Mouse (Mus musculus) forebrain, embryonic 14.5 days (tissue): ENCODE data around the gene Gbf1. TPM values are rescaled to one million over a fixed set of nuclear protein-coding genes. Genes with fewer than 3 reads are reported as not detected.
"Not testable (repeated sequence)": the region's sequence is repeated elsewhere in the genome, so short reads cannot be mapped to it uniquely, and the experiment has no call there.

Source experiments
- ATAC-seq: fragments of 200-750 bp; cut with Nextera tagmentation; 2 replicates; pipeline ENCODE4 v1.8.0; 2017; ENCODE audit warnings: mild to moderate bottlenecking, moderate library complexity
- DNase-seq: peaks from one replicate; pipeline ENCODE4 v3.0.0-alpha.2; 2015; ENCODE audit warnings: low spot score
- H3K27ac ChIP-seq: fragments of 300-500 bp; sonication (generic); 2 replicates; pipeline ENCODE4 v1.5.1; 2014; ENCODE audit warnings: low read depth, mild to moderate bottlenecking, control low read depth, low read length, moderate library complexity
- H3K27me3 ChIP-seq: fragments of 300-500 bp; sonication (generic); replicated peaks from 2 replicates; pipeline ENCODE4 v1.6.1; 2014; ENCODE audit warnings: low read length, control low read depth, mixed read lengths; ENCODE audit not compliant: control insufficient read depth, insufficient read depth
- H3K36me3 ChIP-seq: fragments of 300-500 bp; sonication (generic); 2 replicates; pipeline ENCODE4 v1.6.1; 2014; ENCODE audit warnings: low read length, control low read depth; ENCODE audit not compliant: control insufficient read depth, insufficient read depth
- H3K4me1 ChIP-seq: fragments of 300-500 bp; sonication (generic); 2 replicates; pipeline ENCODE4 v1.6.1; 2014; ENCODE audit warnings: antibody characterized with exemption, low read length, control low read depth; ENCODE audit not compliant: control insufficient read depth, insufficient read depth
- H3K4me2 ChIP-seq: fragments of 300-500 bp; sonication (generic); 2 replicates; pipeline ENCODE4 v1.6.1; 2014; ENCODE audit warnings: mild to moderate bottlenecking, control low read depth, low read length
- H3K4me3 ChIP-seq: fragments of 300-500 bp; sonication (generic); 2 replicates; pipeline ENCODE4 v1.5.1; 2014; ENCODE audit warnings: low read depth, low read length, control low read depth
- H3K9ac ChIP-seq: fragments of 300-500 bp; sonication (generic); 2 replicates; pipeline ENCODE4 v1.6.1; 2014; ENCODE audit warnings: mild to moderate bottlenecking, low read length, control low read depth, moderate library complexity
- H3K9me3 ChIP-seq: fragments of 300-500 bp; sonication (generic); replicated peaks from 2 replicates; pipeline ENCODE4 v1.6.1; 2016; ENCODE audit warnings: low read length, control low read depth, mixed read lengths; ENCODE audit not compliant: control insufficient read depth
- WGBS: fragments of 180-500 bp; shearing (Covaris S2); extraction: QIAGEN DNeasy Blood & Tissue Kit; methylation state at CpG from one replicate; pipeline ENCODE4 v1.1.7; 2014; 5-methylcytosine and 5-hydroxymethylcytosine counted together
- polyA plus RNA-seq: library from polyadenylated mRNA; unstranded; fragments of >200 nt; fragmentation: Nextera tagmentation; extraction: Ambion mirVana; gene quantifications from 2 replicates; pipeline ENCODE4 v1.2.1, GENCODE M21; 2014

The Gbf1 gene
- polyA plus RNA-seq, 1 experiment from 2014 or later = 36.3 TPM

DNA sequence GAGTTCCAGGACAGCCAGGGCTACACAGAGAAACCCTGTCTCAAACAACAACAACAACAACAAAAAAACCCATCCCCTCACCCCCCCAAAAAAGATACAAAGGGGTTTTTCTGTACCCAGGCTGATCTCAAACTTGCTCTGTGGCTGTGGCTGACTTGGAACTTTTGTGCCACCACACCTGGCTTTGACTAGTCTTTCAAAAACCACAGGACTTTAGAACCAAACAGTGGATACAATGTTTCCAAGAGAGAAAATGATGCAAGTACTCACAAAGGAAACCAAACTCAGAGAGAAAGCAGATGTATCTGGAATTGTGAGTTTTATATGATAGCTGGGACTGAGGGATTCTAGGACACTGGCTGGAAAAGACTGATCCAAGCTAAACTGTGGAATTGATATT is 27.7 kb upstream of the Gbf1 start:
- DNase-seq (no peak), ATAC-seq (no peak)
- H3K27me3 ChIP-seq = no peaks in the 10 kb centered on the region
- H3K4me2 ChIP-seq = no peak overlapping the region
- no peaks in the 10 kb centered on the region for H3K4me1 ChIP-seq
- no peak overlapping the region for H3K9ac ChIP-seq
- no peak overlapping the region for H3K27ac ChIP-seq
- no peaks in the 10 kb centered on the region for H3K36me3 ChIP-seq
- H3K4me3 ChIP-seq = no peak overlapping the region
- H3K9me3 ChIP-seq = no peaks in the 10 kb centered on the region

GRCm38 (mm10) chr19:46126301-46126700 is 26.0 kb upstream of the Gbf1 start:
- DNase-seq (no peak), ATAC-seq (no peak)
- no peak overlapping the region for H3K27ac ChIP-seq
- peaks cover 12% of the 10 kb centered on the region for H3K27me3 ChIP-seq
- no peaks in the 10 kb centered on the region for H3K9me3 ChIP-seq
- no peak overlapping the region for H3K9ac ChIP-seq
- H3K4me2 ChIP-seq = no peak overlapping the region
- H3K4me3 ChIP-seq = no peak overlapping the region
- no peaks in the 10 kb centered on the region for H3K36me3 ChIP-seq
- WGBS = 92% methylated on average over 4 of the region's 4 CpGs
- no peaks in the 10 kb centered on the region for H3K4me1 ChIP-seq

- H3K9ac ChIP-seq, DNase-seq, H3K9me3 ChIP-seq, H3K4me1 ChIP-seq, ATAC-seq, H3K4me2 ChIP-seq, H3K27ac ChIP-seq, H3K4me3 ChIP-seq, H3K36me3 ChIP-seq: not testable (repeated sequence)
- peaks cover 40% of the 10 kb centered on the region for H3K27me3 ChIP-seq
- 80% methylated on average over 6 of the region's 6 CpGs for WGBS
Measured at GRCm38 (mm10) chr19:46129737-46130136, 22.6 kb upstream of the Gbf1 start.

DNA sequence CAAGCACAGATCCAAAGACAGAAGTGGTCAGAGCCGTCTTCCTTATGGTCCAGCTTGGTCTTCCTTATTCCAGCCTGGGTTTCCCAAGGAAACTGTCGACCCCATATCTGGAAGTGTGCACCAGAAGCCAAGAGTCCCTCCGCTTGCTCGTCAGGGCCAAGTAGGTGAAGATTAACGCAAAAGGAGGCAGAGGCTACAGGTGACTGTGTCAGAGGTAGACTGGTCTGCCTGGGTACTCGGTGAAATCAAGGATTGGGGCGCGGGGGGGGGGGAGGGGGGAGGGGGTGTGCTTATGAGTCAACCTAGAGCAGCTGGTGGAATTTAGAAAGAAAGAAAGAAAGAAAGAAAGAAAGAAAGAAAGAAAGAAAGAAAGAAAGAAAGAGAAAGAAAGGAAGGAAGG is 21.0 kb upstream of the Gbf1 start:
- H3K9me3 ChIP-seq = no peaks in the 10 kb centered on the region
- no peaks in the 10 kb centered on the region for H3K36me3 ChIP-seq
- H3K27me3 ChIP-seq = peaks cover 48% of the 10 kb centered on the region
- ATAC-seq (no peak), DNase-seq (no peak)
- H3K4me1 ChIP-seq = peaks cover 13% of the 10 kb centered on the region
- H3K9ac ChIP-seq = no peak overlapping the region
- peak overlapping the region; percentile 9; the same call in 1 of the 2 replicates for H3K4me3 ChIP-seq
- H3K4me2 ChIP-seq = peak overlapping the region; percentile 33; the same call in 1 of the 2 replicates
- 9% methylated on average over 6 of the region's 8 CpGs for WGBS
- no peak overlapping the region for H3K27ac ChIP-seq

GRCm38 (mm10) chr19:46131694-46132525 is 20.4 kb upstream of the Gbf1 start, which contains the start of gene Elovl3:
Gene Elovl3 (plus strand): TSS chr19:46131897.
- peak within 1 kb of the TSS; percentile 9; the same call in 1 of the 2 replicates for H3K4me3 ChIP-seq
- WGBS = under 1% methylated on average over 31 of the region's 31 CpGs
- peak; percentile 45 for DNase-seq

DNA sequence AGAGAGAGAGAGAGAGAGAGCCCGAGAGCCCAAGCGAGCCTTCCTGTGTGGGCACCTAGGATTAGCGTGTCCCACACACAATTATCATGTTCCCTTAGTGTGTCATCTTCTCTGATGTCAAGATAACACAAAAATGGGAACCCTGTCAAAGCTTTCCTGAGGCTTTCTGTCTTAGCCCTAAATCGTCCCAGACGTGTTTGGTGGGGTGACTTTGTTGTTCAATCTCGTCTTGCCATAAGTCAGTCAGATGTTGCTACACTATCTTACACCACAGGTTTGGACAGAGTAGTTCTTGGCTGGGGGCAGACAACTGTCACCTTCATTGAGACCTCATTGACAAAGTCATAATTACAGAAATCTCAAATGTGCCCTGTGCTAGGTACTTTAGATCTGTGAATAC is 19.7 kb upstream of the Gbf1 start:
- Histone ChIP-seq H3K4me3 (no peak overlapping the region), H3K27ac (no peak overlapping the region), H3K27me3 (peaks cover 61% of the 10 kb centered on the region), H3K9me3 (no peaks in the 10 kb centered on the region), H3K36me3 (no peaks in the 10 kb centered on the region), H3K4me2 (no peak overlapping the region), H3K4me1 (peaks cover 16% of the 10 kb centered on the region), H3K9ac (no peak overlapping the region)
- 20% methylated on average over 6 of the region's 6 CpGs for WGBS
- ATAC-seq (no peak), DNase-seq (no peak)

More at GRCm38 (mm10) chr19:46131694-46132525, 20.4 kb upstream of the Gbf1 start, which contains the start of gene Elovl3:
- Histone ChIP-seq H3K36me3 (no peaks in the 10 kb centered on the region), H3K27ac (no peak within 1 kb of the TSS), H3K4me1 (peaks cover 16% of the 10 kb centered on the region), H3K9me3 (no peaks in the 10 kb centered on the region), H3K4me2 (peak within 1 kb of the TSS; percentile 33), H3K9ac (peak within 1 kb of the TSS; percentile 2; the same call in 1 of the 2 replicates), H3K27me3 (peaks cover 54% of the 10 kb centered on the region)
- no peak; the same call in 1 of the 2 replicates for ATAC-seq

GRCm38 (mm10) chr19:46135297-46135696 is 17.0 kb upstream of the Gbf1 start:
- ATAC-seq = peak; percentile 79

GRCm38 (mm10) chr19:46135789-46136638 is 16.3 kb upstream of the Gbf1 start:
- ATAC-seq = peak; percentile 65
- WGBS = under 1% methylated on average over 72 of the region's 79 CpGs

More at GRCm38 (mm10) chr19:46135297-46135696, 17.0 kb upstream of the Gbf1 start:
- Histone ChIP-seq H3K9me3 (no peaks in the 10 kb centered on the region), H3K27ac (no peak overlapping the region), H3K4me1 (peaks cover 16% of the 10 kb centered on the region), H3K27me3 (peaks cover 72% of the 10 kb centered on the region), H3K4me2 (peak overlapping the region; percentile 100), H3K36me3 (no peaks in the 10 kb centered on the region), H3K9ac (no peak overlapping the region), H3K4me3 (peak overlapping the region; percentile 47)
- 0% methylated on average over 12 of the region's 12 CpGs for WGBS
- peak; percentile 92 for DNase-seq

More at GRCm38 (mm10) chr19:46135789-46136638, 16.3 kb upstream of the Gbf1 start:
- Histone ChIP-seq H3K27ac (no peak overlapping the region), H3K4me1 (peaks cover 16% of the 10 kb centered on the region), H3K9ac (peak overlapping the region; percentile 64), H3K36me3 (no peaks in the 10 kb centered on the region), H3K9me3 (no peaks in the 10 kb centered on the region), H3K4me2 (peak overlapping the region; percentile 100), H3K27me3 (peaks cover 64% of the 10 kb centered on the region), H3K4me3 (peak overlapping the region; percentile 47)
- peak; percentile 51 for DNase-seq
